Mouse (Mus musculus): ENCODE data around the gene Diras2. TPM values are rescaled to one million over a fixed set of nuclear protein-coding genes. Genes with fewer than 3 reads are reported as not detected.

The Diras2 gene
- polyA plus RNA-seq, 1 experiment = 1.2 TPM

DNA sequence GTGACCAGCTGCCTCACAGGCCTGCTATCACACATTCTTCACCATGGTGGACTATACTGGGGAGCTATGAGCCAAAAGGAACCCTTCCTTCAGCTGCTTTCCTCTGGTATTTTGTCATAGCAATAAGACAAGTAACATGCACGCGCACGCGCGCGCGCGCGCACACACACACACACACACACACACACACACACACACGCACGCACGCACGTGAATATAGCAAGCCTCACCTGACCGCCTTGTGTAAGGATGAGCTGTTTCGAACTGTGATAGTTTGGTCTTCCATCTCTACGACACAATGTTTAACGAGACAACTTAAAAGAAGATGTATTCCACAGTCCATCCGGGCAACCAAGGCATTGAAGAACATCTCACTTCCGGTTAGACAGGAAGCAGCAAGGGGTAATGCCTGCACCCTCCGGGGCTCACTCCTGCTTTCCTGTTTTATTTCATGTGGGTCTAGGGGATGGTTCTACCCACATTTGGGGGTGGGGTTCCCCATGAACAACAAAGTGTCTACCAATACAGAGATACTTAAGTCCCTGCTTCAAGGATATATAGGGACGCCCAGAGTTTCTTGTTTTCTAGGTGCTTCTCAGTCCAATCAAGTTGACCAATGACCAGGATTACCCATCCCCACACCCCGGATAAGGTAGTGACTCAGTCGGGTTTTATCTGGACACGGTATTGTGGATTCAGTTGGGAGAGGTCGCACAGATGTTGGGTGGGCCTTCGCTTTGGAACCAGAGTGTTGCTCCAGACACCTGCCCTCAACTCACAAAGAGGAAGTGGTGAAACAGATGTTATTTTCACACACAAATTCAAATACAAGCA lies 6.9 kb upstream of the Diras2 start:
- TF ChIP-seq POLR2A (IDR thresholded peaks at IDR 0.05; ENCODE audit: low read depth, low read length) (no peak), CTCF (IDR thresholded peaks at IDR 0.05; ENCODE audit: borderline replicate concordance, insufficient read depth, low read length) (no peak)
- Histone ChIP-seq H3K27ac (ENCODE audit: insufficient read depth, low read length) (no peak overlapping the region), H3K4me1 (ENCODE audit: control insufficient read depth, insufficient read depth, low read length) (no peaks in the 10 kb centered on the region), H3K4me3 (ENCODE audit: insufficient read depth, low read length) (no peak overlapping the region)

DNA sequence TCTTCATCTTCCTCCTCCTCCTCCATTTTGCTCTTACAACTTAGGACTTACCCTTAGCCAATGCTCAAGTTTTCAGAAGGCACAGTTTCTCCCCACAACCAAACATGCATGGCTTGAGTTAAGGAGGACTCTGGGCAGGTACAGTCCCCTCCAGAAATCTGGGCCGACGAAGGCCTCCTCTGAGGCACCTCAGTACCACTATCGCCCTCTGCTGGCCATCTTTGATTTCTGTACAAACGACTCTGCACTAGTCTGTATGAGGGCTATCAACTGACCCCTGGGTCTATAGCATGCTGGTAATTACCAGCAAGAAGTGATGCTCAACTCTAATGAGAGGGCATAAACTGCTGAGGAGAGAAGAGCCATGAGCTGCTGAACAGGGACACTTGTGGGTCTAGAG lies 4.5 kb upstream of the Diras2 start:
- H3K4me1 ChIP-seq (ENCODE audit: control insufficient read depth, insufficient read depth, low read length) = no peaks in the 10 kb centered on the region
- H3K4me3 ChIP-seq (ENCODE audit: insufficient read depth, low read length) = no peak overlapping the region
- H3K27ac ChIP-seq (ENCODE audit: insufficient read depth, low read length) = no peak overlapping the region
- TF ChIP-seq CTCF (IDR thresholded peaks at IDR 0.05; ENCODE audit: borderline replicate concordance, insufficient read depth, low read length) = peak; percentile 34; the same call in 1 of the 2 replicates
- no peak for TF ChIP-seq POLR2A (IDR thresholded peaks at IDR 0.05; ENCODE audit: low read depth, low read length)

DNA sequence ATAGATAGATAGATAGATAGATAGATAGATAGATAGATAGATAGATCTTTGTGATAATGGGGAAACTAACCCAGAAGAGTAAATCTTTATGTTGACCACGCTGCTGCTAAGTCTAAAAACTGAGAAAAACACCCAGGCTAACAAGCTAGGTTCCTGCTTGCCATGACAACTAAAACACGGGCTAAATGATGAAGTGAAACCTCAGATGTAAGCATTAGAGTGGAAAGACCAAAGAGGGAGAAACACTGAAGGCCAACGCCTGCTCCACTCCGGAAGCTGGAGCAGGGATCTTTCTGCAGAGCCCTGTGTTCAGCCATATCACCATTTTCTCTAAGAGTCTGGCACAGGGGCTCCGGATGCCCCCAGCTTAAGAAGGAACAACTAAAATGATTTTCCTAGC lies 2.6 kb upstream of the Diras2 start:
- TF ChIP-seq POLR2A (IDR thresholded peaks at IDR 0.05; ENCODE audit: low read depth, low read length) (no peak), CTCF (IDR thresholded peaks at IDR 0.05; ENCODE audit: borderline replicate concordance, insufficient read depth, low read length) (no peak)
- Histone ChIP-seq H3K27ac (ENCODE audit: insufficient read depth, low read length) (no peak overlapping the region), H3K4me1 (ENCODE audit: control insufficient read depth, insufficient read depth, low read length) (no peaks in the 10 kb centered on the region), H3K4me3 (ENCODE audit: insufficient read depth, low read length) (no peak overlapping the region)

DNA sequence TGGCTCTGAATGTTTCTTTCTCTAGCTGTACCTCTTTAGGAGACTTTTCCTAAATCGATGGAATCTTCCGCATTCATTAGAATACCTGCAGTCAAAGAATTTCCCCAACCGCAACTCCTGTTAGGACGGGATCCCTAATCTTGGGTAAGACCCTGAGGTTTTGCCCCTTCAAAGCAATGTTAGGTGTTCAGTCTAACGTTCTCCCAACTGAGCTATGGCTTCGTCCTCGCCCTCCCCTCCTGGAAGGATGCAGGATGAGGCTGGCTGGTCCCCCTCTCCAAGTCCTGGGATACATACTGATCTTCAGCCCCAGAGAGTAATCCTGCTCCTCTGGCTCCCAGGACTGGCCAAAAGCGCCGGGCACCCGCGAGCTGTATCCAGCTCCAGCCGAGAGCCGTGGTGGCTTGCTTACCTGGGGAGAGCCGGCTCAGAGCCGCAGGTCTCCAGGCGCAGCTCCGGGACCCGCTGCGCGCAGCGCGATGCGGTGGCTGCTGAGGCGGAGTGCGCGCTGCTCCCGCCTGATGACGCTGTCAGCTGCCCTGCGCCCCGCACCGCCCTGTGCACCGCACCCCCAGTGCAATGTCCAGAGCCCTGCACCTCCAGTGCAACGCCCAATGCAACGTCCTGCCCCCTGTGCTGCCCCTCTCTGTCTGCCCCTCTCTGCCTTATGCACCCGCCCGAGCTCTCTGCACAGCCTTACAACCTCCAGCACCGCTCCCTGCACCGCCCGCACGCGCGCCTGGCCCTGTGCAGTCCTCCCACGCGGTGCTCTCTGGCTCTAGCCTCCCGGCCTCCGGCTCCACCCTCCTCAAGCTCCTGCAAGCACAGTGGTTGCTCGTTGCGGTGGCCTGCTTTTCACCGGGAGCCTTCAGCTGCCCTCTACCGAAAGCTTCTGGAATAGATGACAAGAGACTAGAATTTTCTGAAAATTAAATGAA lies 802 bp downstream of the Diras2 start:
- Histone ChIP-seq H3K4me1 (ENCODE audit: control insufficient read depth, insufficient read depth, low read length) (no peaks in the 10 kb centered on the region), H3K27ac (ENCODE audit: insufficient read depth, low read length) (no peak overlapping the region), H3K4me3 (ENCODE audit: insufficient read depth, low read length) (peak overlapping the region; percentile 23)
- 0 out of 2 replicates have a peak, but pooled peaks have one; percentile 21 for TF ChIP-seq POLR2A (IDR thresholded peaks at IDR 0.05; ENCODE audit: low read depth, low read length)
- TF ChIP-seq CTCF (IDR thresholded peaks at IDR 0.05; ENCODE audit: borderline replicate concordance, insufficient read depth, low read length) = peak; percentile 39; the same call in 1 of the 2 replicates

DNA sequence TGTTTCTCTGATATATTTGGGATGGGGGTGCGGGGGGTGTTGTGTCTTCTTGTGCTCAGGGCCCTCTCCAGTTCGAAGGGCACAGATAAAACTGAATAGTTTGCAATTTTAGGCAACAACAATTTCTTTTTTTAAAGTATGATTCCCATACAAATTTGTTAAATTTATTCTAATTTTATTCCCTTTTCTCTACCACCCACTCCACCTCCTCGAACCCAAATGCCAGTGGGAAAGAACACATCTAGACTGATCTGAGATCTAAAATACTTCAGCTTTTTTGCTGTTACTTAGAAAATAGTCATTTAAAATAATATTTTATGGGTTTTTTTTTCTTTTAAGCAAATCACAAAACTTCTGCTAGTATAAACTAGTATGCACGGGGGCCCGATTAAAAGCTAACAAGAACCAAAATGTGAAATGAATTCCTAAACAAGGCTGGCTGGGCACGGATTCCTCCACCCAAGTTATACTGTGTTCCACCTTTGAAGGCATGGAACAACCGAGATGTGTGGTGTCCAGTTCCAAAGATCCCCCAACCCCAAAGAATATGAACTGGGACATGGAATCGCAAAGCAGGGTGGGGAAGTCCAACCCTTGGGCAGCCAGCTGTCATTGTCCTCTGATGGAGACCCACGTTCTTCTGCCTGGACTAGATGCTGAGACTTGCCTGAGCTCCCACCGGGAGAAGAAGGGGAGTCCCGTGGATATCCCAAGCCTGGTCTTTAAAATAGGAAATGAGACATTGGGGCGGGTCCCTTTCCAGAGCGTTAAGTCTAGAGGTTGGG lies 1.7 kb downstream of the Diras2 start:
- Histone ChIP-seq H3K4me1 (ENCODE audit: control insufficient read depth, insufficient read depth, low read length) (no peaks in the 10 kb centered on the region), H3K27ac (ENCODE audit: insufficient read depth, low read length) (no peak overlapping the region), H3K4me3 (ENCODE audit: insufficient read depth, low read length) (no peak overlapping the region)
- TF ChIP-seq POLR2A (IDR thresholded peaks at IDR 0.05; ENCODE audit: low read depth, low read length) (no peak), CTCF (IDR thresholded peaks at IDR 0.05; ENCODE audit: borderline replicate concordance, insufficient read depth, low read length) (no peak)

DNA sequence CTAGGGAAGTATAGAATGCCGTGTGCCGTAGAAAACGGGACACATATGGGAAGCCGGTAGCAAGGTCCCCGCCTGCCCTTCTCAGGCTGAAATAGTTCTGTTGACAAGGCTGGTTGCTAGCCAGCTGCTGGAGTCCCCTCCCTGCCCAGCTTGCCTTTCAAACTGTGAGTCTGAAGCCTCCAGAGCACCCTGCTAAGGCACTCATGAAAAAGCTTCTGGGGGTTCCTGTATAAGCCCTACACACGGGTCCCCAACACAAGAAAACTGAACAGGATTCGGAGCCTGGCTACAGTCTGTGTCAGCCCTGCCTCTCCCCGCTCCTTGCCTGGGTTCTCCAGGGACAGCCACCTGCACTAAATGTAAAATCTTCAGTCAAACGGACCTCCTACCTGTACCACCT lies 2.3 kb downstream of the Diras2 start:
- Histone ChIP-seq H3K4me1 (ENCODE audit: control insufficient read depth, insufficient read depth, low read length) (no peaks in the 10 kb centered on the region), H3K27ac (ENCODE audit: insufficient read depth, low read length) (no peak overlapping the region), H3K4me3 (ENCODE audit: insufficient read depth, low read length) (no peak overlapping the region)
- TF ChIP-seq CTCF (IDR thresholded peaks at IDR 0.05; ENCODE audit: borderline replicate concordance, insufficient read depth, low read length) (no peak), POLR2A (IDR thresholded peaks at IDR 0.05; ENCODE audit: low read depth, low read length) (no peak)

DNA sequence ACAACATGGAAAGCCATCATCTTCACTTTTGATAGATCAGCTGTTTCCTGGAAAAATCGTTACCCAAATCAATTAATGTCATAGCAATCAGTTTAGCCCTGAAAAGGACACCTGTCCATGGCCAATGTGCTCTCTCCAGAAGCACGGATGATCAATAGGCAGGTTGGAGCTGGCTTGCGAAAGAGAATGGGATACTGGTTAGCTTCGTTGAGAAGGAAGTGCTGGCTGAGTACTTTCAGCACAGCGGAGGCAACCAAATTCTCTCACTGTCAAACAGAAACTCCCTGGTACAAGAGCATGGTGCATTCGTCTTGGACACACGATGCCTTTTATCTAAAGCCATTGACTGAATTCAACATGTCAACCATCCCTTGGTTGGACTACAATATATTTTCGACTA lies 2.8 kb downstream of the Diras2 start:
- TF ChIP-seq CTCF (IDR thresholded peaks at IDR 0.05; ENCODE audit: borderline replicate concordance, insufficient read depth, low read length) = no peak
- TF ChIP-seq POLR2A (IDR thresholded peaks at IDR 0.05; ENCODE audit: low read depth, low read length) = no peak
- Histone ChIP-seq H3K4me1 (ENCODE audit: control insufficient read depth, insufficient read depth, low read length) (no peaks in the 10 kb centered on the region), H3K27ac (ENCODE audit: insufficient read depth, low read length) (no peak overlapping the region), H3K4me3 (ENCODE audit: insufficient read depth, low read length) (no peak overlapping the region)

DNA sequence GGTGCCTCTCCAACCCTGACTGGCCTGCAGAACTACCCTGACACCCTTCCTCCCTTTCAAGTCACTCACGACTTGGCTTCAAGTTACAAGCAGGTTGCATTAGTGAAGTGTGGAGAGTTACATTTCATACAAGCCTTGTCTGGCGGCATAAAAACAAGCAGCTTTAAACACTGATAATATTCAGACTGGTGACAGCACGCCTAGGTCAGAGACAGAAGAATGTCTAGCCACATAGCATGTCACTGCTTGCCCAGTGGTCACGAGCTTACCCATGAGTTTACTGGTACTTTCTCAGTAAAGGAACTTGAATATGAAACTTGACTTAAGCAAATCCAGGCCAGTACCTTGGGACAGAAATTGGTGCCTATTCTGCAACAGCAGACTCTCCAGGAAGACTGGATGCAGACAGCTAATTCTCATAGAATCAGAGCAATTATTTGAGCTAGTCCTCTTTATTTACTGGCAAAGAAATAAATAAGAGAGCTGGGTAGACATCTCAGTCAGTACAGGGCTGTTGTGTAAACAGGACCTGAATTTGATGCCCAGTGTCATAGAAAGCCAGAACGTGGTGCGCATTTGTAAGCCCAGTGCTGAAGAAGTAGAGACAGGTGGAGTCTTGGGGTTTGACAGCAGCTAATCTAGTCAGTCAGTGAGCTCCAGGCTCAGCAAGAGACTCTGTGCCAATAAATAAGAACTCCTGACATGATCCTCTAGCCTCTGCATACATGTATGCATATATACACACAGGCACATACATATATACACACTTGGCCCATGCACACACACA lies 4.6 kb downstream of the Diras2 start:
- no peak overlapping the region for H3K4me3 ChIP-seq (ENCODE audit: insufficient read depth, low read length)
- TF ChIP-seq CTCF (IDR thresholded peaks at IDR 0.05; ENCODE audit: borderline replicate concordance, insufficient read depth, low read length) = no peak
- no peak for TF ChIP-seq POLR2A (IDR thresholded peaks at IDR 0.05; ENCODE audit: low read depth, low read length)
- no peak overlapping the region for H3K27ac ChIP-seq (ENCODE audit: insufficient read depth, low read length)
- no peaks in the 10 kb centered on the region for H3K4me1 ChIP-seq (ENCODE audit: control insufficient read depth, insufficient read depth, low read length)

Measured in embryonic fibroblast, embryonic 13.5 days (primary cell).